Mouse (Mus musculus): ENCODE measurements around the gene Coq5.
"Not testable (repeated sequence)": the region's sequence is repeated elsewhere in the genome, so short reads cannot be mapped to it uniquely, and the experiment has no call there.

The Coq5 gene

GRCm38 (mm10) chr5:115302190-115302589 lies 22.7 kb downstream of the Coq5 start:
- not testable (repeated sequence) for DNase-seq (ENCODE audit: low spot score in 2 of 2)

GRCm38 (mm10) chr5:115312354-115312753 lies 32.9 kb downstream of the Coq5 start:
- DNase-seq (ENCODE audit: low spot score in 2 of 2), result no peak

- no peak for DNase-seq (ENCODE audit: low spot score in 2 of 2)
Observed at GRCm38 (mm10) chr5:115312816-115313667, 33.6 kb downstream of the Coq5 start.

GRCm38 (mm10) chr5:115313668-115313943 lies 34.1 kb downstream of the Coq5 start:
- DNase-seq (ENCODE audit: low spot score in 2 of 2), result no peak

- DNase-seq (ENCODE audit: low spot score in 2 of 2), result no peak
Observed at GRCm38 (mm10) chr5:115316968-115317644, 37.6 kb downstream of the Coq5 start.

- no peak for DNase-seq (ENCODE audit: low spot score in 2 of 2)
Observed at GRCm38 (mm10) chr5:115317645-115318328, 38.3 kb downstream of the Coq5 start.

GRCm38 (mm10) chr5:115319004-115319940 lies 39.8 kb downstream of the Coq5 start:
- peak; percentile 39 to 73 for DNase-seq (ENCODE audit: low spot score in 2 of 2)

GRCm38 (mm10) chr5:115326256-115326831 lies 46.9 kb downstream of the Coq5 start:
- DNase-seq (ENCODE audit: low spot score in 2 of 2), result peak; percentile 52 to 70

GRCm38 (mm10) chr5:115326875-115327609 lies 47.6 kb downstream of the Coq5 start, which contains the start of gene Srsf9:
Gene Srsf9 (plus strand): TSS chr5:115327177.
- peak; percentile 96 to 99 for DNase-seq (ENCODE audit: low spot score in 2 of 2)

GRCm38 (mm10) chr5:115327610-115328548 lies 48.4 kb downstream of the Coq5 start:
- peak; percentile 50 to 80 for DNase-seq (ENCODE audit: low spot score in 2 of 2)

- no peak for DNase-seq (ENCODE audit: low spot score in 2 of 2)
Observed at GRCm38 (mm10) chr5:115330955-115331354, 51.5 kb downstream of the Coq5 start.

GRCm38 (mm10) chr5:115333626-115334025 lies 54.2 kb downstream of the Coq5 start:
- DNase-seq (ENCODE audit: low spot score in 2 of 2), result no peak

GRCm38 (mm10) chr5:115340007-115340406 lies 60.5 kb downstream of the Coq5 start:
- no peak for DNase-seq (ENCODE audit: low spot score in 2 of 2)

GRCm38 (mm10) chr5:115340577-115341313 lies 61.3 kb downstream of the Coq5 start, which contains the start of the genes Gatc and Triap1:
Gene Gatc (minus strand): TSS chr5:115341178.
Gene Triap1 (plus strand): TSS chr5:115341225.
- peak; percentile 86 to 95 for DNase-seq (ENCODE audit: low spot score in 2 of 2)

- no peak for DNase-seq (ENCODE audit: low spot score in 2 of 2)
Observed at GRCm38 (mm10) chr5:115341314-115342165, 62.1 kb downstream of the Coq5 start.
